Mouse (Mus musculus): ENCODE data around the gene Tcl1. TPM values are rescaled to one million over a fixed set of nuclear protein-coding genes. Genes with fewer than 3 reads are reported as not detected.

The Tcl1 gene
- total and polyA plus RNA-seq, 2 experiments from 2014 or later: not detected

DNA sequence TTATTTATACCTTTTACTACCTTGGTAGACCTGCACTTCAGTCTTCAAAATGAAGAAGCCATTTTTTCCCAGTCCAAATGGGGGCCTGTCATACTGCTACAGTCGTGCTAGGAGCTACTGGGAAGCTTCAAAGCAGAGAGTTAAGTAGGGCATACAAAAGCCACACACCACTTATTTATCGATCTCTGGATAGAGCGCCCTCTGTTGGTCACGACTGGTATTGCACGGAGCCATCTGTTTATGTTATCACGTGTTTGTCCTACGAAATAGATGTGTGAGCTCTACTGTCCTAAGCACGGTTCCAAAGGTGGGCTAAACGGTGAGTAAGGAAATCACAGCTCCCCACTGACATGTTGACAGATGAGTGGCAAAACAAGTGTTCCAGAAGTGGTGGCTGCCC, 36.2 kb upstream of the Tcl1 start:
- TF ChIP-seq EP300 (IDR thresholded peaks at IDR 0.05; ENCODE audit: low read depth): no peak
- peak; percentile 24; the same call in 1 of the 2 replicates for TF ChIP-seq CTCF (IDR thresholded peaks at IDR 0.05; ENCODE audit: low read depth)
- Histone ChIP-seq H3K9ac (replicated peaks; ENCODE audit: low read depth, low read length) (no peak overlapping the region), H3K27ac (ENCODE audit: low read depth) (no peak overlapping the region), H3K4me3 (ENCODE audit: low read depth, low read length) (no peak overlapping the region), H3K4me1 (ENCODE audit: control insufficient read depth, insufficient read depth) (no peaks in the 10 kb centered on the region), H3K9me3 (replicated peaks; ENCODE audit: control insufficient read depth, low read length) (no peaks in the 10 kb centered on the region), H3K36me3 (replicated peaks; ENCODE audit: control insufficient read depth, insufficient read depth, low read length) (no peaks in the 10 kb centered on the region), H3K27me3 (ENCODE audit: control insufficient read depth, insufficient read depth, low read length) (0 out of 2 replicates have a peak, but pooled peaks cover 3% of the 10 kb centered on the region), H3K4me2 (ENCODE audit: low read depth, low read length) (no peak overlapping the region)
- no peak for ATAC-seq (ENCODE audit: insufficient read depth, low read depth)
- no peak for DNase-seq (ENCODE audit: low spot score)
- 12% methylated on average over 9 of the region's 9 CpGs for WGBS

DNA sequence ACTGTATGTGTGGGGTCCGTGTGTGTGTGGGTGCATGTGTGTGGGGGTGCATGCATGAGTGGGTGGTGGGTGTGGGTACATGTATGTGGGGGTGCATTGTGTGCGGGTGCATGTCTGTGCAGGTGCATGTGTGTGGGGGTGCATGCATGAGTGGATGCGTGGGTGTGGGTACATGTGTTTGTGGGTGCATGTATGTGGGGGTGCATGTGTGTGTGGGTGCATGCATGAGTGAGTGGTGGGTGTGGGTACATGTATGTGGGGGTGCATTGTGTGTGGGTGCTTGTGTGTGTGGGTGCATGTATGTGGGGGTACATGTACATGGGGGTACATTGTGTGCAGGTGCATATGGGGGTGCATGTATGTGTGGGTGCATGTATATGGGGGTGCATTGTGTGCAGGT, 31.2 kb upstream of the Tcl1 start:
- H3K4me3 ChIP-seq (ENCODE audit: low read depth, low read length): no peak overlapping the region
- DNase-seq (ENCODE audit: low spot score) (no peak), ATAC-seq (ENCODE audit: insufficient read depth, low read depth) (no peak)
- no peaks in the 10 kb centered on the region for H3K4me1 ChIP-seq (ENCODE audit: control insufficient read depth, insufficient read depth)
- no peak overlapping the region for H3K9ac ChIP-seq (replicated peaks; ENCODE audit: low read depth, low read length)
- TF ChIP-seq EP300 (IDR thresholded peaks at IDR 0.05; ENCODE audit: low read depth) (no peak), CTCF (IDR thresholded peaks at IDR 0.05; ENCODE audit: low read depth) (no peak)
- H3K4me2 ChIP-seq (ENCODE audit: low read depth, low read length): no peak overlapping the region
- no peaks in the 10 kb centered on the region for H3K27me3 ChIP-seq (ENCODE audit: control insufficient read depth, insufficient read depth, low read length)
- no peak overlapping the region for H3K27ac ChIP-seq (ENCODE audit: low read depth)
- H3K9me3 ChIP-seq (replicated peaks; ENCODE audit: control insufficient read depth, low read length): no peaks in the 10 kb centered on the region
- WGBS: 91% methylated on average over 3 of the region's 3 CpGs
- H3K36me3 ChIP-seq (replicated peaks; ENCODE audit: control insufficient read depth, insufficient read depth, low read length): no peaks in the 10 kb centered on the region

DNA sequence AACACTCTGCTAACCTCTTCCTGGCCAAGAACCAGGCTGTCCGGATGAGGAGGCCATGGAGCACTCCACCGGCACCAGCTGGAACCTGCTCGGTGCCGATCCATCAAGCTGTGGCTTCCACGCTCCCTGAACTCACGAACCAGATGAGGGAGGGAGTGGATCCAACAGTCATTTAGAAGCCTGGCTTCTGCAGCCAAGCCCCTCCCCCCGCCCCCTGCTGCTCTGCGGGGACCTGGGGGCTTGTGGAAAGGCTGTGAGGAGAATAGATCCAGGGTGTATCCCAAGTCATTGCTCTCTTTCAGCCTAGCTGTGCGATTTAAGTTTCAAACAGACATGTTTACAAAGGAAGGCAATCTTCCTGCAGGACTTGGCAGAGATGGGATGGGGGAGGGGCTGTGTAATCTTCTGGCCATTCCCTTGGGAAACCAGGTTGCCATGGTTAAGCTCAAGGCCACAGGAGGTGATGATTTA, 26.2 kb upstream of the Tcl1 start:
- Histone ChIP-seq H3K4me1 (ENCODE audit: control insufficient read depth, insufficient read depth) (no peaks in the 10 kb centered on the region), H3K27me3 (ENCODE audit: control insufficient read depth, insufficient read depth, low read length) (no peaks in the 10 kb centered on the region), H3K4me2 (ENCODE audit: low read depth, low read length) (no peak overlapping the region; the same call in 1 of the 2 replicates), H3K36me3 (replicated peaks; ENCODE audit: control insufficient read depth, insufficient read depth, low read length) (no peaks in the 10 kb centered on the region), H3K9ac (replicated peaks; ENCODE audit: low read depth, low read length) (no peak overlapping the region), H3K4me3 (ENCODE audit: low read depth, low read length) (no peak overlapping the region), H3K27ac (ENCODE audit: low read depth) (no peak overlapping the region), H3K9me3 (replicated peaks; ENCODE audit: control insufficient read depth, low read length) (no peaks in the 10 kb centered on the region)
- no peak for TF ChIP-seq CTCF (IDR thresholded peaks at IDR 0.05; ENCODE audit: low read depth)
- TF ChIP-seq EP300 (IDR thresholded peaks at IDR 0.05; ENCODE audit: low read depth): no peak
- 10% methylated on average over 9 of the region's 9 CpGs for WGBS
- peak; percentile 34; the same call in 1 of the 2 replicates for ATAC-seq (ENCODE audit: insufficient read depth, low read depth)
- DNase-seq (ENCODE audit: low spot score): no peak

DNA sequence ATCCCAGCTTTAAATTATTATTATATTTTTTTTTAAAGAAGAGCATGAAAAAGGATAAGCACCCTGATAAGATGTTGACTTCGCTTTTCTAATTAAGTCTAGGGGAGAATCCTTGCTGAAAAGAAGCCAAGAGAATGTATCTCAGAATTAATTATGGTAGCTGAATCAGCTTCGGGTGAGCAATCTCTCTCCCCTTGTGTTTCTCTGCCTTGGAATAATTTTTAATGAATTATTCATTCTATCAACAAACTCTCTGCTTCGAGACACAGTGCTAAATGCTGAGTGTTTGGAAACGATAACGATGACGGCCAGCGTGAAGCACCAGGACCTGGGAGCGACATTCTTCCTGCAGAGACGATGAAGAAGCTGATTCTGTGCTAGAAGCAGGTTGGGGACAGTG, 16.5 kb upstream of the Tcl1 start:
- Histone ChIP-seq H3K9me3 (replicated peaks; ENCODE audit: control insufficient read depth, low read length) (no peaks in the 10 kb centered on the region), H3K27me3 (ENCODE audit: control insufficient read depth, insufficient read depth, low read length) (no peaks in the 10 kb centered on the region), H3K4me3 (ENCODE audit: low read depth, low read length) (no peak overlapping the region), H3K27ac (ENCODE audit: low read depth) (no peak overlapping the region), H3K36me3 (replicated peaks; ENCODE audit: control insufficient read depth, insufficient read depth, low read length) (no peaks in the 10 kb centered on the region), H3K9ac (replicated peaks; ENCODE audit: low read depth, low read length) (no peak overlapping the region), H3K4me1 (ENCODE audit: control insufficient read depth, insufficient read depth) (no peaks in the 10 kb centered on the region), H3K4me2 (ENCODE audit: low read depth, low read length) (no peak overlapping the region)
- WGBS: 83% methylated on average over 9 of the region's 9 CpGs
- DNase-seq (ENCODE audit: low spot score) (no peak), ATAC-seq (ENCODE audit: insufficient read depth, low read depth) (no peak)
- TF ChIP-seq CTCF (IDR thresholded peaks at IDR 0.05; ENCODE audit: low read depth) (no peak), EP300 (IDR thresholded peaks at IDR 0.05; ENCODE audit: low read depth) (no peak)

DNA sequence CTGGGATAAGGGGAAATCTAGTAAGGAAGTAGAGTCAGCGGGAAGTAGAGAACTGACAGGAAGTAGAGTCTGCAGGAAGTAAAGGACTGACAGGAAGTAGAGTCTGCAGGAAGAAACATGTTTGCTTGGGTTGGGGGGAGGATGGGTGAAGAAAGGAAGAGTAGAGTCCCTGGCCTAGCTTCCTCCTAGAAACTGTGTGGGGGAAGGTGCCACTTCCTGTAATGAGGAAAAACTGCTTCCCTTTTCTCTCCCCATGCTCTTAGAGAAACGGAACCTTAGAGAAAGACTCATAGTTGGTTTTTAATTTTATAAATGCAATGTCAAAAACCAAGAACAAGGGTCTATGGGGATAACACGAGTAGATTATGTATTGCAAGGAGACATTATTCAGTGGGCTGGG, 12.5 kb upstream of the Tcl1 start:
- Histone ChIP-seq H3K4me3 (ENCODE audit: low read depth, low read length) (no peak overlapping the region), H3K9ac (replicated peaks; ENCODE audit: low read depth, low read length) (no peak overlapping the region), H3K27me3 (ENCODE audit: control insufficient read depth, insufficient read depth, low read length) (no peaks in the 10 kb centered on the region), H3K4me1 (ENCODE audit: control insufficient read depth, insufficient read depth) (no peaks in the 10 kb centered on the region), H3K9me3 (replicated peaks; ENCODE audit: control insufficient read depth, low read length) (no peaks in the 10 kb centered on the region), H3K36me3 (replicated peaks; ENCODE audit: control insufficient read depth, insufficient read depth, low read length) (no peaks in the 10 kb centered on the region), H3K27ac (ENCODE audit: low read depth) (no peak overlapping the region), H3K4me2 (ENCODE audit: low read depth, low read length) (no peak overlapping the region)
- DNase-seq (ENCODE audit: low spot score) (no peak), ATAC-seq (ENCODE audit: insufficient read depth, low read depth) (no peak)
- TF ChIP-seq CTCF (IDR thresholded peaks at IDR 0.05; ENCODE audit: low read depth) (no peak), EP300 (IDR thresholded peaks at IDR 0.05; ENCODE audit: low read depth) (no peak)
- 66% methylated on average over 3 of the region's 3 CpGs for WGBS

DNA sequence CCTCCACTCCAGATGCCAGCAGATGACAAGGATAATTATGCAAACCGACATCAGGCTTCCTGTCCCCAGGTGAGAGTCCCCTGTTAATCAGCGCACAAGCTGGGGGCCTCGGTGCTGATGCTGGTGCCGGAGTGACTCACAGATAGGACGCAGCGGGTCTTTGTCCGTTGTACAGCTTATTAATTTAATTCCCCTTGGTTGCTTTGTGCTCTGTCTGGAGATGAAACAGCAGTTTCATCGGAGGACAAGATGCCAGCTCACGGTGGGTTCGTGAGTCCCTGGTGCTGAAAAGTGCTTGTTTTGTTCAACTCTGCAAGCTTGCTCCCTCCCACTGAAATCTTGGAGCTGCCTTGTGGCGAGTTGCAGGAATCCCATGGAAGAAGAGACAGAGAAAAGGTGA, 11.8 kb upstream of the Tcl1 start:
- DNase-seq (ENCODE audit: low spot score) (no peak), ATAC-seq (ENCODE audit: insufficient read depth, low read depth) (no peak)
- no peak overlapping the region for H3K4me3 ChIP-seq (ENCODE audit: low read depth, low read length)
- H3K4me2 ChIP-seq (ENCODE audit: low read depth, low read length): no peak overlapping the region
- 59% methylated on average over 11 of the region's 11 CpGs for WGBS
- H3K36me3 ChIP-seq (replicated peaks; ENCODE audit: control insufficient read depth, insufficient read depth, low read length): no peaks in the 10 kb centered on the region
- H3K27ac ChIP-seq (ENCODE audit: low read depth): no peak overlapping the region
- no peaks in the 10 kb centered on the region for H3K9me3 ChIP-seq (replicated peaks; ENCODE audit: control insufficient read depth, low read length)
- no peaks in the 10 kb centered on the region for H3K4me1 ChIP-seq (ENCODE audit: control insufficient read depth, insufficient read depth)
- TF ChIP-seq EP300 (IDR thresholded peaks at IDR 0.05; ENCODE audit: low read depth): no peak
- TF ChIP-seq CTCF (IDR thresholded peaks at IDR 0.05; ENCODE audit: low read depth): no peak
- H3K27me3 ChIP-seq (ENCODE audit: control insufficient read depth, insufficient read depth, low read length): no peaks in the 10 kb centered on the region
- H3K9ac ChIP-seq (replicated peaks; ENCODE audit: low read depth, low read length): no peak overlapping the region

Measured in heart, postnatal 0 days (tissue).